Mouse (Mus musculus): ENCODE measurements around the gene Bmp2k. TPM values are rescaled to one million over a fixed set of nuclear protein-coding genes. Genes with fewer than 3 reads are reported as not detected.

The Bmp2k gene
- 7.9 and 8.6 TPM in 2 replicates for polyA plus RNA-seq (2012; rRNA removed)

DNA sequence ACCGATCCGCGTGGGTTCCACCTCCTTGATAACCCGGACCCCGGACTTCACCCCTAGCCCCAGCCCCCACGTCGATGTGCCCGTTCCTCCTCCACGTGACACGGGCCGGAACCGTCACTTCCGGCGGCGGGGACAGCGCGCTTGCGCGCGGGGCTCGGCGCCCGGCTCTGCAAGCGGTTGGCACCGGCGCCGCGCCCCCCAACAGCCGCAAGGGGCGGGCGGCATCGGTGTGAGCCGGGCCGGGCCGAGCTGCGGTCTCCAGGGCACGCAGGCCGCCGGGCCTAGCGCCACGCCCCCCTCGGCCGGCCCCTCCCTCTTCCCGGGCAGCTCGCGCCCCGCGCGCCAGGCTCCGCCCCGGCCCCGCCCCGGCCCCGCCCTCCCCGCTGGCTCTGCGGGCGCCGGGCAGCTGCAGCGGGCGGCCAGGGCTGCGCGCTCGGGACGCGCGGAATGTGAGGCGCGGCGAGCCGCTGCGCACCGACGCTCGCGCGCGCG, at the start of gene Bmp2k:
TSS of gene Bmp2k (plus strand) at position 380 of the 492 bp plus-strand sequence.

DNA sequence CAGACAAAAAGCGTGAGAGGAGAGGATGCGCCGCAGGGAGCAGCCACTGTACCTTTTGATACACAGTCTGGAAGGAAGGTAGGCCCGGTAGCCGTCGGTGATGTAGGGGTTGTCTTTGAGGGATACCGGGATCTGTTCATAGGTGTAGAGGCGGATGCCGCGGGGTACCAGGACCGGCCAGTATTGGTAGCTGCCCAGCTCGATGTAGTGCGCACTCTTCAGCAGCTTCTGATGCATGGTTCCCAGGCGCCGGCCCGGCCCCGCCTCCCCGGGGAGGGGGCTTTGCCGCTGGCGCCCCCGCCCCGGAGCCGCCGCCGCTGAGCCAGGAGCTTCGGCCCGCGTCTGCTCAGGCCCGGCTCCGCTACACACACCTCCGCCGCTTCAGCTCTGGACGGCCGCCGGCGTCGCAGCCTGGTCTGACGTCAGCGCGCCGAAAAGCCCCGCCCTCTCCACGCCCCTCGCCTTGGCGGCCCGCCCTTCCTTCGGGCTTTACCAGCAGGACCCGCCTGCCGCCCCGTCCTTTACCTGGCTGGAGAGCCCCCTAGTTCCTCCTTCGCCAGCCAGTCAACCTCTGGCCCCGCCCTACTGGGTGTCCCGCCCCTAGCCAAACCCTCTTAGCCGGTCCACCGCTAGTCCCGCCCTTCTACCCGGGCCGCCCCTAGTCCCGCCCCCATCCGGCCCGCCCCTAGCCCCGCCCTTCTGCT, 113.9 kb downstream of the Bmp2k start, which contains the start of gene Paqr3:
TSS of gene Paqr3 (minus strand) at position 390 of the 704 bp plus-strand sequence.

Other genes with a start within 250 kb of the Bmp2k start
- gene Anxa3, start 204.3 kb upstream of the Bmp2k start, polyA plus RNA-seq (2012; rRNA removed): 24.5 and 26.4 TPM in 2 replicates
- gene Paqr3, start 113.9 kb downstream of the Bmp2k start, polyA plus RNA-seq (2012; rRNA removed): 26.1 and 28.9 TPM in 2 replicates